Mouse (Mus musculus): Measurements from ENCODE around the gene Ly6g5b.

Gene Ly6g5b

GRCm38 (mm10) chr17:35077786-35078233 lies 37.4 kb downstream of the Ly6g5b start, which contains the start of gene Ly6g6d:
Gene Ly6g6d, minus strand, starts transcription at chr17:35078065.
- no peak for DNase-seq (ENCODE audit: low read depth)

GRCm38 (mm10) chr17:35077285-35077684 lies 37.9 kb downstream of the Ly6g5b start:
- DNase-seq (ENCODE audit: low read depth), result no peak

- no peak for DNase-seq (ENCODE audit: low read depth)
These were observed 38.6 kb downstream of the Ly6g5b start, which contains the start of gene Ly6g6e for GRCm38 (mm10) chr17:35076507-35077176. Gene Ly6g6e, plus strand, starts transcription at chr17:35076902.

GRCm38 (mm10) chr17:35074097-35074496 lies 41.1 kb downstream of the Ly6g5b start:
- no peak for DNase-seq (ENCODE audit: low read depth)

- no peak for DNase-seq (ENCODE audit: low read depth)
These were observed 43.8 kb downstream of the Ly6g5b start for GRCm38 (mm10) chr17:35071454-35071853.

- DNase-seq (ENCODE audit: low read depth), result no peak
These were observed 44.5 kb downstream of the Ly6g5b start for GRCm38 (mm10) chr17:35070556-35071229.

- DNase-seq (ENCODE audit: low read depth), result no peak
These were observed 46.9 kb downstream of the Ly6g5b start for GRCm38 (mm10) chr17:35068213-35068914.

- no peak for DNase-seq (ENCODE audit: low read depth)
These were observed 49.1 kb downstream of the Ly6g5b start, which contains the start of gene Mpig6b for GRCm38 (mm10) chr17:35066084-35066483. Gene Mpig6b, minus strand, starts transcription at chr17:35066184.

GRCm38 (mm10) chr17:35064951-35065947 lies 50.0 kb downstream of the Ly6g5b start, which contains the start of gene Ly6g6c:
Gene Ly6g6c, plus strand, starts transcription at chr17:35065388.
- DNase-seq (ENCODE audit: low read depth), result no peak

- no peak for DNase-seq (ENCODE audit: low read depth)
These were observed 50.8 kb downstream of the Ly6g5b start for GRCm38 (mm10) chr17:35064378-35064877.
